Mouse (Mus musculus): ENCODE measurements around the gene Smim23. TPM values are rescaled to one million over a fixed set of nuclear protein-coding genes. Genes with fewer than 3 reads are reported as not detected.

Gene Smim23
- total RNA-seq (2015; ENCODE audit: low replicate concordance) (not detected in 2 replicates), total RNA-seq (2017; ENCODE audit: low replicate concordance) (not detected in 2 replicates)

DNA sequence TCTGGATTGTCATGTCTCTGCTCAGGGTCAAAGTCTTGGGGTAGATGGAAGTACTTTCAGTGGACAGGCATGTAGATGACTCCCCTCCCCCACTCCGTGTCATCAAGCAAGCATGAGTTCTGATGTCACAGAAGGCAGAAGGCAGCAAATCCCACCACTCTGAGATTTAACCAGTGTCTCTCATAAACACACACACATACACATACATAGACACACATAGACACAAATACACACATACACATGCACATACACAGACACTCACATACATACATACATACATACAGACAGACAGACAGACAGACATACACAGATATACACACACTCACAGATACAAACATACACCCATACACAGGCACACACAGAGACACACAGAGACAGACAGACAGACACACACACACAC, at the start of gene Smim23:
Gene Smim23, minus strand, starts transcription at position 101 of the 400 bp plus-strand sequence.
- ATAC-seq (replicated peaks; ENCODE audit: low FRiP score, poor library complexity, severe bottlenecking): no peak

DNA sequence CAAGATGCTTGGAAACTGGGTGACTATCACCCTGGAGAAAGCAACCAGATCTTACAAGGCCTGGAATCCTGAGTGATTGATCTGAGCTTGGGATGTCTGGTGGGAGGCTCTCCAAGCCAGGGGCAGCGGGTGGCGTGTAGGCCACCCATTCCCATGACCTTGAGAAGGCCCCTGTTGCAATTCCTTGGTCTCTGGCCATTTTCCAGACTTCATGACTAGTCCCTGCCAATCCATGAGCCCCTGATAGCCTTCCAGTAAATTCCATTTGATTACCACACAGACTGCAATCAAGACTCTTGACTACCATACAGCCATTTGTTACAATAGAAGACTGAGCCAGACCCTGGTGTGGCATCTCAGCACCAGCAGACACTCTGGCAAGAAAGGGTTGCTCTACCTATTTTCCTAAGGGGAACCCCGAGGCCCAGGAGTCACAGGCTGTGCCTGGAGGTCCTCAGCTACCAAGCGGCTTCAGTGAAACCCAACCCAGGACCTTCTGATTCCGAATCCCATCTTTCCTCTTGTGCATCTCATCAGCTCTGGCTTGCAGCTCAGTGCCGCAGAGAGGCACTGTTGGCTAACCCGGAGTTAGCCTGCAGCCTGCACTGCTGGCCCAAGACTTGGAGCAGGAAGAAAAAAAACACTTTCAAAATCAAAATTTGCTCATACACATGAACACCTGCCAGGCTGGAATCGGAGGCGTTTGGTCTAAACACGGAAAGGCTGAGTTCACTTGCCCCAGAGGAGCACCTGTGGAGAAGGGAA, 44.4 kb upstream of the Smim23 start:
- ATAC-seq (replicated peaks; ENCODE audit: low FRiP score, poor library complexity, severe bottlenecking): no peak

DNA sequence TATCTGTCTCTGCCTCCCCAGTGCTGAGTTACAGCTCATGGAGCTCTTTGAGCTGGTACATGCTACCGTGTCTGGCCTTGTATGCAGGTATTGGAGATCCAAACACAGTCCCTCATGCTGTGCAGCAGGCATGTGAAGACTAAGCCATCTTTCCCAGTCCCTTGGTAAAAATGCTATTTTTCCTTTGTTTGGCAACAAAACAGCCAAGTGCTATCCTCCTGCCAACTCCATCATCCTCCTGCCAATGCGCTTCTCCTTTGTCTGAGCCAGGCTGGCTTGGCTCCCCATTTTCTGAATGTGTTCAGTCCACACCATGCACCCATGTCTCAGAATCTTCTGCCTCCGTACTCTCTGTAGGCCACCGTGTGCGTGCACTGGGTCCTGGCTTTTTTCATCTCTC, 40.2 kb upstream of the Smim23 start:
- no peak for ATAC-seq (replicated peaks; ENCODE audit: low FRiP score, poor library complexity, severe bottlenecking)

- ATAC-seq (replicated peaks; ENCODE audit: low FRiP score, poor library complexity, severe bottlenecking): no peak
Observed at GRCm38 (mm10) chr11:32857418-32857879, 33.0 kb upstream of the Smim23 start.

GRCm38 (mm10) chr11:32846682-32847222, 22.3 kb upstream of the Smim23 start:
- ATAC-seq (replicated peaks; ENCODE audit: low FRiP score, poor library complexity, severe bottlenecking): no peak

DNA sequence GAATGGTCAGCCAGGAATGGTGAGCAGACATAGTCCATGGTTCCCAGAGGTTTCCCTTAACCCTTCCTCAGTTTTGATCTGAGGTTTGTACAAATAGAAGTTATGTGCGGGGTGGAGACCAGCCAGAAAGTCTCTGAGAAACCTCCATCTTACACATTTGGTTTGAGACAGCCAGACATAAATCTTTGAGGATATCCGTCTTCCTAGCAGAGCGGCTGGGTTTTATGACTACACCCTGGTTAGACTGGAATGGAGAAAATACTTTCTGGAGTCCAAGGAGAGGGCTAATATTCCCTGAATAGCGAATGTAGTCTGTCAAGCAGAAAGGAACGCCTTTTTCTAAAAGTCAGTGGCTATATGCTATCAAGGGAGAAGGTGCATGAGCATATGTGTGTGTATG, 16.8 kb upstream of the Smim23 start:
- ATAC-seq (replicated peaks; ENCODE audit: low FRiP score, poor library complexity, severe bottlenecking): no peak

GRCm38 (mm10) chr11:32840256-32840655, 15.9 kb upstream of the Smim23 start:
- ATAC-seq (replicated peaks; ENCODE audit: low FRiP score, poor library complexity, severe bottlenecking): no peak

DNA sequence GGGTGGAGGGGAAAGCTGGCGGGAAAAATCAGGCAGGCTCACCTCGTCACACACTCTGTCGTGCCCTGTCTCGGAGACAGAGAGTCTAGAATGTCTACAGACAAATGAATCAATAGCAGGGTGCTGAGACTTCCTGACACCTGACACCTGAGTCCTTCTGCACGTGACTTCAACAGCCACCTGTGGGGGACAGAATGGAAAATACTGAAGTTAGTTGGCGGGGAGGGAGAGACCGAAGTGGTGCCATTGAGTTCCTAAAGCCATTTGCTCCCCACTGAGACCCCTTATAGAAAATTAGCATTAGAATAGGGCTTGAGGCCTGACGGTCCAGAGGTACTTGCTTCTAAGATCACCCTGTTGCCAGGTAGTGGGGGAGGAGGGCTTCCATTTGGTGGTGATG, 10.6 kb upstream of the Smim23 start:
- no peak for ATAC-seq (replicated peaks; ENCODE audit: low FRiP score, poor library complexity, severe bottlenecking)

GRCm38 (mm10) chr11:32834367-32834918, 10.0 kb upstream of the Smim23 start:
- no peak for ATAC-seq (replicated peaks; ENCODE audit: low FRiP score, poor library complexity, severe bottlenecking)

- no peak for ATAC-seq (replicated peaks; ENCODE audit: low FRiP score, poor library complexity, severe bottlenecking)
Observed at GRCm38 (mm10) chr11:32817566-32817965, 6.8 kb downstream of the Smim23 start.

- ATAC-seq (replicated peaks; ENCODE audit: low FRiP score, poor library complexity, severe bottlenecking): no peak
Observed at GRCm38 (mm10) chr11:32814286-32814685, 10.1 kb downstream of the Smim23 start.

DNA sequence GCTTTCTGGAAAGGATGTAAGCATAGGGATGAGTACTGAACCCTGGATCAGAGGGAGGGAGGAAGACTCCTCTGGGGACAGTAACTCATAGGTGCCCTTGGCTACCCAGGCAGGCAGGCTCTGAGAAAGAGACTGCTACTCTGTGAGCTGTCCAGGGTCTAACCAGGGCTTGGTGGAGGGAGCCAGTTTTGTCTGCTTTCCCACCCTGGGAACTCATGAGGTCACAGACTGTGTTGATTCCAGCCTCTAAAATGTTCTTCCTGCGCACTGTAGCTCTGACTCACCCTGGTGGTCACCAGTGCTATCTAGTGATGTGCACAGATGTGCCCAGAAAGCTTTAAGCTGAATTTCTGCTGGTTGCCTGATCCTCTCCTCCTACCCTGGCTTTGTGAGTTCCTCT, 15.3 kb downstream of the Smim23 start:
- no peak for ATAC-seq (replicated peaks; ENCODE audit: low FRiP score, poor library complexity, severe bottlenecking)

- ATAC-seq (replicated peaks; ENCODE audit: low FRiP score, poor library complexity, severe bottlenecking): no peak
Observed at GRCm38 (mm10) chr11:32805958-32806357, 18.4 kb downstream of the Smim23 start.

- ATAC-seq (replicated peaks; ENCODE audit: low FRiP score, poor library complexity, severe bottlenecking): no peak
Observed at GRCm38 (mm10) chr11:32803658-32804057, 20.7 kb downstream of the Smim23 start.

DNA sequence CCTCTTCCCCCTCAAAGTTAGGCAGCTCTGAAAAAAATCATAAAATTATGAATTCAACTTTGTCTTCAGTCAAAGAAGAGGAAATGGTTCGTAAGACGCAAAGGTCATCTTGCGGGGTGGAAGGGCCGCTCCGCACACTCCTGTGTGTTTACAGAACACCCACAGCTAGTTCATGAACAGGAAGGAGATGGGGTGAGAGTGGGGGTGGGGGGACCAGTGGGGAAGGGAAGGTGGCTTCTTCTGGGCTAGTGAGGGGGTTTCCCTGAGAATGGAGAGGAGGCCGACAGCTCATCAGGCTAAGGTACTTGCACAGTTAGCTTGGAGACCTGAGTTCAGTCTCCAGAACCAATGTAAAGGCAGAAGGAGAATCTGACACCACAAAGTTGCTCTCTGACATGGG, 22.7 kb downstream of the Smim23 start:
- ATAC-seq (replicated peaks; ENCODE audit: low FRiP score, poor library complexity, severe bottlenecking): no peak

- ATAC-seq (replicated peaks; ENCODE audit: low FRiP score, poor library complexity, severe bottlenecking): no peak
Observed at GRCm38 (mm10) chr11:32800929-32801375, 23.5 kb downstream of the Smim23 start.

GRCm38 (mm10) chr11:32798445-32798844, 26.0 kb downstream of the Smim23 start:
- ATAC-seq (replicated peaks; ENCODE audit: low FRiP score, poor library complexity, severe bottlenecking): no peak

- ATAC-seq (replicated peaks; ENCODE audit: low FRiP score, poor library complexity, severe bottlenecking): no peak
Observed at GRCm38 (mm10) chr11:32794759-32795445, 29.5 kb downstream of the Smim23 start.

DNA sequence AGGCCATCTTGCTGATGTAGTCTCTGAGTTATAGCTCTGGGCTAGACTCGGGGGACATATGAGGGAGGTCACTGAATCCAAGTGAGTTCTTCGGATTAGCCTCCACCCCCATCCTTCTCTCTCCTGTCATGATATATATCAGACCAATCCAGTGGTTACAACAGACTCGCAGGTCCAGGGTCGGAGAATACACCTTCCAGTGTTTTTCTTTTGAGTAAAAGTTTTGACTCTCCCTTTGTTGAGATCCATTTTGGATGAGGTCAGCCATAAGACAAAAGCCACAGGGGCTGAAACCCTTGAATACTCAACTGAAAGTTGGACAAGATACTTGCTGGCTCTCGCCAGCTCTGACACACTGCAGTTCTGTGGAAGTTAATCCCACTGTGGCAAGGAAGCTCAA, 38.2 kb downstream of the Smim23 start:
- ATAC-seq (replicated peaks; ENCODE audit: low FRiP score, poor library complexity, severe bottlenecking): no peak

DNA sequence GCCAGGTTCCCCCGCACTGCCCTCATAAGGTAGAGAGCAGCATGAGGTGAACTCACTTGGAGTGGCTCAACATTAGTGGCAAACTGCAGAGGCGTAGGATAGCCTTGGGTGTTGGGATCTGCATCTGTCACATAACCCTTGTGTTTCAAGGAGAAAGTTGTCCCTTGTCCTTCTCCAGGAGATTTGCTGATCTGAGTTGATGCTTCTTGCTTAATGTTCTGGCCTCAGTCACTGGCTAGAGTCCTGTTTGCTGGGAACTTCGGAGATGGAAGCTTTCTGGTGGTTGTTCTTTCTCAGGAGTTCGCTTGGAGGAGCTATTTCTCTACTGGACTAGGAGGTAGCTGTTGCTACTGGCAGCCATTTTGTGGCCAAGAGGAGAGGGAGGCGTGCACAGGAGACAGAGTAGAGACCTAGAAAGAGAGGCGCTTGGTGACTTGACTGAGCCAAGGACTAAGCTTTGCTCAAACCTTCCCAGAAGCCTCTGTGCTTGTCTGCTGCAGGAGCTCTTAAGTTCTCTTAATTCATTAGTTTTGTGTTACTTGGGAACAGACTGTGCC, 38.7 kb downstream of the Smim23 start:
- ATAC-seq (replicated peaks; ENCODE audit: low FRiP score, poor library complexity, severe bottlenecking): no peak

Data from erythroid progenitor cell, adult 5-6 weeks (primary cell).